Mouse (Mus musculus): ENCODE results near the gene 5830473C10Rik. TPM values are rescaled to one million over a fixed set of nuclear protein-coding genes. Genes with fewer than 3 reads are reported as not detected.

Gene 5830473C10Rik
- polyA plus RNA-seq, 1 experiment from 2014 or later = 0.10 TPM

DNA sequence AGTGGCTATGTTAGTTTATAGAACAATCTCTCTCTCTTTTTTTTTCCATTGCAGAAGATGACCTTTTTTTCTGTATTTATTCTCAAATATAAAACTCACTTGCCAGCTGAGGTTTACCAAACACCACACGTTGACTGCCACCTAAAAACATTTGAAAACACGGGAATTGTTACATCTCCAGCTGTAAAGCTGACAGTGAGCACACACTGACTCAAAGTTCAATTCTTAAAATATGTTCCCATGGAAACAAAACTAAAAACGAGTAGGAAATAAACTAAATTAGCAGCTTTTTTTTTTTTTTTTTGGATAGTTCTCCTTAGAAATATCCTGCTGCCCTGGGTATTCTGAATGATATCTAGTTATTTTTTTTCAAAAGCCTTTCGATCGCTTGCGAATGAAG is 4.3 kb downstream of the 5830473C10Rik start:
- no peak for ATAC-seq (ENCODE audit: low read depth)
- 64% methylated on average over 6 of the region's 6 CpGs for WGBS
- no peaks in the 10 kb centered on the region for H3K9me3 ChIP-seq (ENCODE audit: control insufficient read depth, low read length)
- no peaks in the 10 kb centered on the region for H3K36me3 ChIP-seq (ENCODE audit: control insufficient read depth, insufficient read depth, low read length)
- H3K4me1 ChIP-seq (replicated peaks; ENCODE audit: control insufficient read depth, insufficient read depth, low read length) = peaks cover 15% of the 10 kb centered on the region
- no peaks in the 10 kb centered on the region for H3K27me3 ChIP-seq (ENCODE audit: control insufficient read depth, insufficient read depth, low read depth, low read length)
- H3K4me3 ChIP-seq (ENCODE audit: low read length) = no peak overlapping the region
- no peak overlapping the region for H3K9ac ChIP-seq (ENCODE audit: low read length)
- H3K27ac ChIP-seq (ENCODE audit: low read length) = no peak overlapping the region
- no peak overlapping the region for H3K4me2 ChIP-seq (ENCODE audit: low read depth, low read length)

- H3K27me3 ChIP-seq (ENCODE audit: control insufficient read depth, insufficient read depth, low read depth, low read length) = no peaks in the 10 kb centered on the region
- WGBS = 47% methylated on average over 5 of the region's 5 CpGs
- ATAC-seq (ENCODE audit: low read depth) = no peak
- H3K4me3 ChIP-seq (ENCODE audit: low read length) = no peak overlapping the region
- H3K27ac ChIP-seq (ENCODE audit: low read length) = no peak overlapping the region
- no peak overlapping the region for H3K4me2 ChIP-seq (ENCODE audit: low read depth, low read length)
- H3K36me3 ChIP-seq (ENCODE audit: control insufficient read depth, insufficient read depth, low read length) = no peaks in the 10 kb centered on the region
- H3K9ac ChIP-seq (ENCODE audit: low read length) = no peak overlapping the region
- no peaks in the 10 kb centered on the region for H3K9me3 ChIP-seq (ENCODE audit: control insufficient read depth, low read length)
- H3K4me1 ChIP-seq (replicated peaks; ENCODE audit: control insufficient read depth, insufficient read depth, low read length) = peaks cover 15% of the 10 kb centered on the region
Observed at GRCm38 (mm10) chr5:90567788-90568187, 6.9 kb downstream of the 5830473C10Rik start.

DNA sequence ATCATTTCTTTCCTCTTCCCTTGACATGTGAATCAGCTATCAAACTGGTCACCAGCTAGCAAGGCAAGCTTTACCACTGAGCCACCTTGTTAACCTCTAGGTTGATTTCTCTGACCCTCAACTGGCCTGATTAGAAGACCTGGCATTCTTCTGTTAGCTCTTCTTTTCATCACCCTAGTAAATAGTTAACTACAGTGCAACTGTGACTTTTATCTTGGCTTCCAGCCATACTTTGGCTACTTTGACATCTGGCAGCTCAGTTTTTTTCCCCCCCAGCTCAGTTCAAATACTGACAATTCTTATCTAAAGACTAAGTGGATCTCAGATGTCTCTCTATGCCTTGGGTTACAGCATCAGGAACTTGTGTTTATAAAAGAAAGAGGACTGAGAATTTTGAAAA is 7.4 kb downstream of the 5830473C10Rik start:
- Histone ChIP-seq H3K27me3 (ENCODE audit: control insufficient read depth, insufficient read depth, low read depth, low read length) (no peaks in the 10 kb centered on the region), H3K4me3 (ENCODE audit: low read length) (no peak overlapping the region), H3K27ac (ENCODE audit: low read length) (no peak overlapping the region), H3K9me3 (ENCODE audit: control insufficient read depth, low read length) (no peaks in the 10 kb centered on the region), H3K9ac (ENCODE audit: low read length) (no peak overlapping the region), H3K4me2 (ENCODE audit: low read depth, low read length) (no peak overlapping the region), H3K4me1 (replicated peaks; ENCODE audit: control insufficient read depth, insufficient read depth, low read length) (peaks cover 15% of the 10 kb centered on the region), H3K36me3 (ENCODE audit: control insufficient read depth, insufficient read depth, low read length) (no peaks in the 10 kb centered on the region)
- ATAC-seq (ENCODE audit: low read depth) = peak; percentile 27; the same call in 1 of the 2 replicates

DNA sequence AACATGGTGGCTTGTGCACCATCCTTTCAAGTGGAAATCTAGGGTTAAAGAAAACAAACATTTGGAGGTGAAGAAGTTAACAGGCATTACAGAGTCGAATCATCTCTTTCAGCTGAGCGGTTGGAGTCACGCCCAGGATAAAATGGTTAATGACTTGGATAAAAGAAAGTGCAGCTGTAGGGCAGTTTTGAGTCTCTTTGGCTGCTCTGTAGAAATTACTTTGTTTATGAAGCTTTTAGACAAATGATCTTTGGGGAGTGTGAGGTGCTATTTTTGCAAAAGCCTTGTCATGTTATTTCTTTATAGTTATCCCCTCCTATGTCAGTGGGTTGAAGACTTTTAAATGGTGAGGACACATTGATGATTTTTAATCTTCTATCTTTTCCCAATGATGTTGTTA is 10.3 kb downstream of the 5830473C10Rik start:
- H3K9me3 ChIP-seq (ENCODE audit: control insufficient read depth, low read length) = no peaks in the 10 kb centered on the region
- 19% methylated on average over 3 of the region's 3 CpGs for whole genome bisulfite sequencing
- H3K4me3 ChIP-seq (ENCODE audit: low read length) = no peak overlapping the region
- H3K9ac ChIP-seq (ENCODE audit: low read length) = no peak overlapping the region
- H3K36me3 ChIP-seq (ENCODE audit: control insufficient read depth, insufficient read depth, low read length) = no peaks in the 10 kb centered on the region
- H3K27me3 ChIP-seq (ENCODE audit: control insufficient read depth, insufficient read depth, low read depth, low read length) = no peaks in the 10 kb centered on the region
- peaks cover 15% of the 10 kb centered on the region for H3K4me1 ChIP-seq (replicated peaks; ENCODE audit: control insufficient read depth, insufficient read depth, low read length)
- H3K4me2 ChIP-seq (ENCODE audit: low read depth, low read length) = no peak overlapping the region
- H3K27ac ChIP-seq (ENCODE audit: low read length) = no peak overlapping the region
- ATAC-seq (ENCODE audit: low read depth) = peak; percentile 82

DNA sequence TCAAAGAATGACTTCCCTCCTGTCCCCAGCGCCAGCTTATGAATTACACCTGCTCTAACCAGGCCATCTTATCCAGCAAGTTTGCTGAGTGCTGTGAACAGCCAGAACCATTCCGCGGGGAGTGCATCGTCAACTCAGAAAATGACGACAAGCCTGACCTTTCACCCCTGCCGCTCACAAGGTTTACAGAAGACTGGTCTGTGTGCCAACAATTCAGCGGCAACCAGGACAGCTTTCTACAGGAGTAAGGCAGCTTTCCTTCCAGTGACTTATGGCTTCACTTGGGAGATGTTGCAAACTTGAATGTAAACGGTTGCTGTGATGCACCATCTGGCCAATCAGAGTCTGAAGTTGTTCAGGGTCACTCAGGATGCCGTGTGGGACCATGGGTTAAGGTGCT is 16.8 kb downstream of the 5830473C10Rik start:
- Histone ChIP-seq H3K4me1 (replicated peaks; ENCODE audit: control insufficient read depth, insufficient read depth, low read length) (no peaks in the 10 kb centered on the region), H3K36me3 (ENCODE audit: control insufficient read depth, insufficient read depth, low read length) (no peaks in the 10 kb centered on the region), H3K4me2 (ENCODE audit: low read depth, low read length) (no peak overlapping the region), H3K4me3 (ENCODE audit: low read length) (no peak overlapping the region), H3K27me3 (ENCODE audit: control insufficient read depth, insufficient read depth, low read depth, low read length) (no peaks in the 10 kb centered on the region), H3K27ac (ENCODE audit: low read length) (no peak overlapping the region), H3K9ac (ENCODE audit: low read length) (no peak overlapping the region), H3K9me3 (ENCODE audit: control insufficient read depth, low read length) (no peaks in the 10 kb centered on the region)
- 27% methylated on average over 9 of the region's 9 CpGs for WGBS
- peak; percentile 31; the same call in 1 of the 2 replicates for ATAC-seq (ENCODE audit: low read depth)

DNA sequence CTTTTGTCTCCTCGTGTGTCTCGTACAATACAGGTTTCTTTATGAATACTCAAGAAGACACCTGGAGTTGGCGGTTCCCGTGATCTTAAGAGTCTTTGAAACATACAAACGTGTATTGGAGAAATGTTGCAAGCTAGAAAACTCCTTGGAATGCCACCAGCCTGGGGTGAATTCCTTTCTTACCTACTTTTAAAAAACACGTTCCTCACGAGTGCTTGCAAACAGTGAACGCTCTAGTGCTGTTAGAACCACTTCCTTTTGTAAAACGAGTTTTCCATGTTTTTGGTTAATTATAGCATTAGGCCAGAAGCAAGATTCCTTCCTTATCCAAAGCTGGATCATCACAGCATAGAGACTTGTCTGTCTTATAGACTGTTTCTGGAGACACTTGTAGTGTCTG is 18.6 kb downstream of the 5830473C10Rik start:
- no peaks in the 10 kb centered on the region for H3K36me3 ChIP-seq (ENCODE audit: control insufficient read depth, insufficient read depth, low read length)
- H3K4me2 ChIP-seq (ENCODE audit: low read depth, low read length) = no peak overlapping the region
- no peaks in the 10 kb centered on the region for H3K4me1 ChIP-seq (replicated peaks; ENCODE audit: control insufficient read depth, insufficient read depth, low read length)
- ATAC-seq (ENCODE audit: low read depth) = peak; percentile 38; the same call in 1 of the 2 replicates
- no peaks in the 10 kb centered on the region for H3K27me3 ChIP-seq (ENCODE audit: control insufficient read depth, insufficient read depth, low read depth, low read length)
- H3K4me3 ChIP-seq (ENCODE audit: low read length) = no peak overlapping the region
- H3K9me3 ChIP-seq (ENCODE audit: control insufficient read depth, low read length) = no peaks in the 10 kb centered on the region
- H3K27ac ChIP-seq (ENCODE audit: low read length) = no peak overlapping the region
- H3K9ac ChIP-seq (ENCODE audit: low read length) = no peak overlapping the region
- 63% methylated on average over 9 of the region's 9 CpGs for WGBS

DNA sequence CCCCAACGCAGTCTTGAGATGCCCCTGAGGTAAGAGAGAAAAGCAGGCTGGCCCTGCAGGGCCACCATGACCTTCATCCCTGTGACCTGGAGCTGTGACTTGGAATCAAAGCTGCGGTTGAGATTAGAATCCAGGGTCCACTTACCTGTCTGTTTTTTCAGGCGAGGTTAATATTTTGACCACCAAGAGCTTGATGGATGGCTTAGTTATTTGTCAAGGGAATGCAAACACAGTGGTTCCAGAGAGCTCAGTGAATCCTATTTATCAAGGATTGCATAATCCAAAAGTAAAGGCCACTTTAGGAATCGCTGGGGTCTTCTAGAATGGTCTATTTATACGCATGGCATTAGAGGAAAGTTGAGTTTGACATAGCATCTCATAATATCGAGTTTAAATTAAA is 21.3 kb downstream of the 5830473C10Rik start:
- no peak overlapping the region for H3K4me2 ChIP-seq (ENCODE audit: low read depth, low read length)
- WGBS = 65% methylated on average over 6 of the region's 6 CpGs
- no peaks in the 10 kb centered on the region for H3K36me3 ChIP-seq (ENCODE audit: control insufficient read depth, insufficient read depth, low read length)
- ATAC-seq (ENCODE audit: low read depth) = no peak
- H3K4me3 ChIP-seq (ENCODE audit: low read length) = no peak overlapping the region
- no peak overlapping the region for H3K27ac ChIP-seq (ENCODE audit: low read length)
- no peaks in the 10 kb centered on the region for H3K4me1 ChIP-seq (replicated peaks; ENCODE audit: control insufficient read depth, insufficient read depth, low read length)
- H3K27me3 ChIP-seq (ENCODE audit: control insufficient read depth, insufficient read depth, low read depth, low read length) = no peaks in the 10 kb centered on the region
- H3K9me3 ChIP-seq (ENCODE audit: control insufficient read depth, low read length) = no peaks in the 10 kb centered on the region
- H3K9ac ChIP-seq (ENCODE audit: low read length) = no peak overlapping the region

DNA sequence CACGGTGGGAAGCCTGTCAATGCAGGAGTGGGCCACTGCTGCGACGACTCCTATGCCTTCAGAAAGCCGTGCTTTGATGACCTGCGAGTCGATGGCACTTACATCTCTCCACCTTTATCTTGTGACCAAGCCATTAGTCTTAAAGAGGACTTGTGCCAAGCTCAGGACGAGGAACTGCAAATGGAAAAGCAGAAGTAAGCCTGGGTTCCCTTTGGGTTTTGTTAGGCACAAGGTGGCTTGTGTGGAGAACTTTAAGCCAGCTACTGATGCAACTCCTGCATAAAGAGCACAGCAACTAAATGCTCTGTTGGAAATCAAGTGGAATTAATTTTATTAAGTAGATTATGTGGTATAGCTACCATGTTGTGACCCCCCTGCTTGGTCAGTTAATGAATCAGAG is 23.9 kb downstream of the 5830473C10Rik start:
- 60% methylated on average over 7 of the region's 7 CpGs for WGBS

GRCm38 (mm10) chr5:90586511-90586910 is 25.6 kb downstream of the 5830473C10Rik start:
- Histone ChIP-seq H3K27ac (ENCODE audit: low read length) (no peak overlapping the region), H3K4me3 (ENCODE audit: low read length) (no peak overlapping the region), H3K4me1 (replicated peaks; ENCODE audit: control insufficient read depth, insufficient read depth, low read length) (no peaks in the 10 kb centered on the region), H3K36me3 (ENCODE audit: control insufficient read depth, insufficient read depth, low read length) (no peaks in the 10 kb centered on the region), H3K9me3 (ENCODE audit: control insufficient read depth, low read length) (no peaks in the 10 kb centered on the region), H3K4me2 (ENCODE audit: low read depth, low read length) (no peak overlapping the region), H3K9ac (ENCODE audit: low read length) (no peak overlapping the region), H3K27me3 (ENCODE audit: control insufficient read depth, insufficient read depth, low read depth, low read length) (no peaks in the 10 kb centered on the region)
- ATAC-seq (ENCODE audit: low read depth) = no peak
- WGBS = 74% methylated on average over 5 of the region's 5 CpGs

More for the DNA sequence above, 23.9 kb downstream of the 5830473C10Rik start:
- H3K27me3 ChIP-seq (ENCODE audit: control insufficient read depth, insufficient read depth, low read depth, low read length) = no peaks in the 10 kb centered on the region
- no peaks in the 10 kb centered on the region for H3K36me3 ChIP-seq (ENCODE audit: control insufficient read depth, insufficient read depth, low read length)
- no peak overlapping the region for H3K4me2 ChIP-seq (ENCODE audit: low read depth, low read length)
- no peak overlapping the region for H3K9ac ChIP-seq (ENCODE audit: low read length)
- H3K4me1 ChIP-seq (replicated peaks; ENCODE audit: control insufficient read depth, insufficient read depth, low read length) = no peaks in the 10 kb centered on the region
- no peak for ATAC-seq (ENCODE audit: low read depth)
- no peak overlapping the region for H3K4me3 ChIP-seq (ENCODE audit: low read length)
- no peak overlapping the region for H3K27ac ChIP-seq (ENCODE audit: low read length)
- no peaks in the 10 kb centered on the region for H3K9me3 ChIP-seq (ENCODE audit: control insufficient read depth, low read length)

DNA sequence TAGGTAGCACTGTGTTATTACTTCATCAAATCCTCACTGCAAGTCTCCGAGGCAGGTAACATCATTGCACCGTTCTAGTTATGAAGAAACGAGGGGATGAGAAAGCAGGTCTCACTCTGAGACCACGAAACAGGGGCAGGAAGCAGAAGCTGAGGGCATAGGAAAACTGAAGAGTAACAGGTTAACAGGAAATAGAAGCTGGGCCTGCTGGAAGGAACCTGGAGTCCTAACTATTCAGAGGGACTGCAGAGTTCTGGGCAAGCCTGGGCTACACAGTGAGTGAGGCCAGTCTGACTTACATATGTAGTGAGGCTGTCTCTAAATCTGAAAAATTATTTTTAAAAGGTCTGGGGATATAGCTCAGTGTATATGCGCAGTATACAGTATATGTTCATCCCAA is 27.2 kb downstream of the 5830473C10Rik start:
- no peak overlapping the region for H3K4me2 ChIP-seq (ENCODE audit: low read depth, low read length)
- no peaks in the 10 kb centered on the region for H3K27me3 ChIP-seq (ENCODE audit: control insufficient read depth, insufficient read depth, low read depth, low read length)
- no peaks in the 10 kb centered on the region for H3K9me3 ChIP-seq (ENCODE audit: control insufficient read depth, low read length)
- WGBS = 93% methylated on average over 5 of the region's 5 CpGs
- H3K9ac ChIP-seq (ENCODE audit: low read length) = no peak overlapping the region
- H3K4me1 ChIP-seq (replicated peaks; ENCODE audit: control insufficient read depth, insufficient read depth, low read length) = no peaks in the 10 kb centered on the region; the same call in 1 of the 2 replicates
- no peak overlapping the region for H3K4me3 ChIP-seq (ENCODE audit: low read length)
- ATAC-seq (ENCODE audit: low read depth) = no peak
- no peaks in the 10 kb centered on the region for H3K36me3 ChIP-seq (ENCODE audit: control insufficient read depth, insufficient read depth, low read length)
- no peak overlapping the region for H3K27ac ChIP-seq (ENCODE audit: low read length)

Measured in lung, embryonic 16.5 days (tissue).